Comparison of ENCODE assay signal across 18 mouse cellular contexts in the genomic region with DNA sequence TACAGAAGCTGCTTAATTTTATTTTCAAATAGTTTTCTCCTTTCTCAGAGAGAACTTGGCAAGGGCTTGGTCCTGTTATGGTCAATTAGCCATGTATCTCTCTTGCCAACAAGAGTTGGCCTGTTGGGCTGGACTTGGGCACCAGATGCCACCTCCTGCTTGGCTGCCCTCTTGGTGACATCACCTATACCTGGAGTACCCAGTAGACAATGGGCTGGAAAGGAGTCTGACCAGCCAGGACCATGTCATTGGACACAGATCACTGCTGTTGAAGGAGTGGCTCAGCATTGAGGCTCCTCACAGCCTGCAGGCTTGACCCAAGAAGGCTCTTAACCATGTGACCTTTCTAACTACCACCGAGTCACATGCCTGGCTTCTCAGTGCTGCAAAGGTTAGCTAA.
DNase-seq lines count a peak whose midpoint lies in the region; ATAC-seq lines count a peak whose summit lies in the region.
"Had no signal": no experiment of that assay in that cellular context is flagged by ENCODE, and none has a peak within 500 bp of the region (broad histone marks: within the 10 kb centered on the region; RNA-seq: fewer than 3 reads in every experiment).

No protein-coding gene starts in this region.

- H3K27me3 ChIP-seq in forebrain, embryonic 13.5 days = no peaks in the 10 kb centered on the region
- H3K27me3 ChIP-seq: embryonic facial prominence, embryonic 13.5 days; hindbrain, embryonic 15.5 days; limb, embryonic 15.5 days; neural tube, embryonic 12.5 days had no signal

- intact Hi-C loops in gastrocnemius, postnatal 36 days (cut with DNase I) = no loop called here

- no peaks in the 10 kb centered on the region for H3K9me3 ChIP-seq in forebrain, embryonic 13.5 days (replicated peaks)
- H3K9me3 ChIP-seq: embryonic facial prominence, embryonic 13.5 days; hindbrain, embryonic 15.5 days; limb, embryonic 15.5 days; neural tube, embryonic 12.5 days had no signal

- no peak overlapping the region for H3K27ac ChIP-seq in forebrain, embryonic 13.5 days
- H3K27ac ChIP-seq: embryonic facial prominence, embryonic 13.5 days; hindbrain, embryonic 15.5 days; limb, embryonic 15.5 days; neural tube, embryonic 12.5 days; stomach, postnatal 0 days had no signal

- ATAC-seq in forebrain, embryonic 13.5 days = no peak

- H3K4me2 ChIP-seq in forebrain, embryonic 13.5 days = no peak overlapping the region
- H3K4me2 ChIP-seq: embryonic facial prominence, embryonic 13.5 days; heart, embryonic 11.5 days; hindbrain, embryonic 15.5 days; limb, embryonic 15.5 days; neural tube, embryonic 12.5 days had no signal

- no peak overlapping the region for H3K4me3 ChIP-seq in forebrain, embryonic 13.5 days
- H3K4me3 ChIP-seq: embryonic facial prominence, embryonic 13.5 days; hindbrain, embryonic 15.5 days; limb, embryonic 15.5 days; neural tube, embryonic 12.5 days had no signal

- 94% methylated on average over 1 of the region's 1 CpGs for WGBS in forebrain, embryonic 13.5 days

- peak; percentile 73 to 86 for DNase-seq in kidney, adult 8-10 months
- DNase-seq in kidney, postnatal 4 days = no peak
- peak; percentile 23 for DNase-seq in brain, adult 2 months (ENCODE audit: low read depth, low spot score)
- DNase-seq in cerebellum, adult 9-11 months = peak; percentile 21
- peak; percentile 62 to 89 for DNase-seq in kidney, postnatal 25 days
- DNase-seq in gastrocnemius, postnatal 36 days = no peak
- no peak for DNase-seq in adrenal gland, adult 8-10 months
- DNase-seq: heart, postnatal 14 days; lung, postnatal 14 days; spleen, adult 18-20 months; thymus, postnatal 14 days had no signal

- peaks cover 24% of the 10 kb centered on the region for H3K4me1 ChIP-seq in forebrain, embryonic 13.5 days

- H3K9ac ChIP-seq in forebrain, embryonic 13.5 days = no peak overlapping the region
- H3K9ac ChIP-seq: embryonic facial prominence, embryonic 13.5 days; hindbrain, embryonic 15.5 days; limb, embryonic 15.5 days; neural tube, embryonic 12.5 days had no signal

- no peaks in the 10 kb centered on the region for H3K36me3 ChIP-seq in forebrain, embryonic 13.5 days (ENCODE audit: poor library complexity, severe bottlenecking)
- H3K36me3 ChIP-seq: embryonic facial prominence, embryonic 13.5 days; hindbrain, embryonic 15.5 days; limb, embryonic 15.5 days; neural tube, embryonic 12.5 days had no signal

Comparison
In these comparisons a context has a peak if more than half of its experiments do, and no peak if none do; other contexts are left out.
1. DNase-seq: peak in kidney, adult 8-10 months (2 of 2), brain, adult 2 months (single experiment), cerebellum, adult 9-11 months (single experiment) and kidney, postnatal 25 days (2 of 2); none in kidney, postnatal 4 days (0 of 2), gastrocnemius, postnatal 36 days (0 of 2) and adrenal gland, adult 8-10 months (single experiment).